Mouse (Mus musculus) A20 (cell line): ENCODE measurements around the gene Rab3gap2.

Source experiments
- DNase-seq: peaks from one replicate; pipeline ENCODE4 v3.0.0-alpha.2; 2011; ENCODE audit warnings: low read depth, low spot score

The Rab3gap2 gene

DNA sequence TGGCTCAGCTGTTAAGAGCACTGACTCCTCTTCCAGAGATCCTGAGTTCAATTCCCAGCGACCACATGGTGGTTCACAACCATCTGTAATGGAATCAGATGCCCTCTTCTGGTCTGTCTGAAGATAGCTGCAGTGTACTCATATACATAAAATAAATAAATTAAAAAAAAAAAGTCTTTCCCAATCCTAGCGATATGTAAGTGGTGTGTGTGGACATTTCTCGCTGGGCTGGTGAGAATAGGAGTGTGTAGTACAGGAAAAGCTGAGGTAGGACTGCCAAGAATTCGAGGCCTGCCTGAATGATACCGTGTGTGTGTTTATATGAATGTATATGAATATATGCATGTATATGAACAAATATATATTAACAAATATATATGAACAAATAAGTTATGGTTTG, 127.4 kb downstream of the Rab3gap2 start:
- peak; percentile 39 for DNase-seq

DNA sequence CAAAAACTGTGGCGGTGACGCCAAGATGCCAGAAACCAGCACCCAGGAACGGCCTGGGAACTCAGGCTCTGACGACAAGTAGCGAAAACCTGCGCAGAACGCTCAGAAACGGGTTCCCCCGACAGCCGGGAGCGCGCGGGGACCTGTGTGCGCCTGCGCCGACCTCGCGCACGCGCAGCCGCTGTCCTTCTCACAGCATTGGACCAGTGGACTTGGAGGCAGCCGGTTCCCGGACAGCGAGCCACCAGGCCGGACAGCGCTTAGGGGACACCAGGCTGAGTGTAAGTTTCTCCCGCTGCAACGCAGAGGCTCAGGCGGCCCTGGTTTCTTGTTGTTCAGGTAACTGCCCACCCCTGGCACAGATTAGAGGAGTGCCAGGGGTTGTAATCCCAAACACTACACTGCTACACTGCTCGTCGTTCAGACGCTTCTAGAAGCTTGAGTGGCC, 128.1 kb downstream of the Rab3gap2 start, which contains the start of gene Bpnt1:
Bpnt1 (plus strand) TSS at position 167 of the 448 bp plus-strand sequence.
- DNase-seq = peak; percentile 94

DNA sequence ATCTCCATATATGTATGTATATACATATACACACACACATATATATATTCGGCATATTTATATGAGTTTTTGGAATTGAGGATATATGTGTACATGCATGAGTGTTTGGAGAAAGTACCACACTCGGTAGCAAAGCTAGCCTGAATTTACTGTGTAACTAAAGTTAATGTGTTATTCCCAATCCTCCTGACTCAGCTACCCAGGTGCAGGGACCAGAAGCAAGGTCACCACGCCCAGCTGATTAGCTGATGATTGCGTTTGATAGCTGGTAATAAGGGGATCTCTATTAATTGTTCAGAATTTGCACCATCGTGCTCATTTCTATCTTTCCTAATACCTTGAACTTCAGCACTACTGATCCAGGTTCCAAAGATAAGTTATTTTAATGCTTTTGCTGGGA, 129.7 kb downstream of the Rab3gap2 start:
- no peak for DNase-seq

- no peak for DNase-seq
Measured at GRCm38 (mm10) chr1:185334136-185334535, 130.2 kb downstream of the Rab3gap2 start.

- peak; percentile 15 for DNase-seq
Measured at GRCm38 (mm10) chr1:185335231-185335765, 131.4 kb downstream of the Rab3gap2 start.
